Mouse (Mus musculus): Measurements from ENCODE around the gene Klf2.

The Klf2 gene

DNA sequence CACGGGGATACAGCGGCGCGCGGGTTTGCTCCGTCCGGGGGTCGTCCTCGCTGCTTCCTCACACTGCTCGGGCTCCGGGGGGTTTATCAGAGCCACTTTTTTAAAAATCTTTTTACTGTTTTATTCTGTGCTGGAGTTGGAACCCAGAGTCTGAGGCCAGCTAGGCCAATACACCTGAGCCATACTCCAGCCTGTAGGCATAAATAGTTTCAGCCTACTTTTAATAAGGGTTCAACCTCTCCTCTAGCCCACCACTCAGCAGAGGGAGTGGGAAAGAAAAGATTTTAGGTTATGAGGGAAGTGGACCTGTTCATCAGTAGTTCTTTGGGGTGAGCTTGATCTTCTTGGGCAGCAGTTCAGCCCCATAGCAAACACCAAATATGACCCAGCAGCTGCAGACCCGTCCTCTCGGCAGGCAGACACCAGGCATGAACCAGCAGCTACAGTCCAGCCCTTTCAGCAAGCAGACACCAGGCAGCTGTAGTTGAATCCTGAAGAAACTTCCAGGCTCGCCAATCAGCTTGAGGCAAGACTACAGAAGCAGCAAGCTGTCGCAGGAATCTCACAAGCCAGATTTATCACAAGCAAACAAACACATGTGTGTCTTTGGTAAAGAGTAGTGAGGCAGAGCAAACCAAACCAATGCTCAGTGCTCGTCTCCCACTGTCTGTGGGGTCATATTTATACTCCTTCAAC is 13.5 kb upstream of the Klf2 start, which contains the start of gene Gm10282:
Gene Gm10282, minus strand, starts transcription at position 51 of the 696 bp plus-strand sequence.
- DNase-seq (ENCODE audit: low read depth, low spot score) = no peak

DNA sequence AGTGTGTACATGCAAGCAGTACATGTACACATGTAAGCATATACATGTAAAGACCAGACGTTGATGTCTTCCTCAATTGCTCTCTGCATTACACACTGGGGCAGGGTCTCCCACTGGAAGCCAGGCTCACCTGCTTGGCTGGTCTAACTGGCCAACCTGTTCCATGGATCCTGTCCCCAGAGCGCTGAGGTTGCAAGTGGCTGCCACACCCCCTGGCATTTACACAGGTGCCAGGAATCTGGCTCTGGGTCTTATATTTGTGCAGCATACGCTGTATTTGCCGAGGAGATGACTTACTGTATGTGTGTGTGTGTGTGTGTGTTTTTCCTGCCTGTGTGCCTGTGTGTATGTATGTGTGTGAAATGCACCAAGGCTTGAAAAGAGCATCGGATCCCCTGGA is 11.9 kb upstream of the Klf2 start:
- DNase-seq (ENCODE audit: low read depth, low spot score) = no peak

DNA sequence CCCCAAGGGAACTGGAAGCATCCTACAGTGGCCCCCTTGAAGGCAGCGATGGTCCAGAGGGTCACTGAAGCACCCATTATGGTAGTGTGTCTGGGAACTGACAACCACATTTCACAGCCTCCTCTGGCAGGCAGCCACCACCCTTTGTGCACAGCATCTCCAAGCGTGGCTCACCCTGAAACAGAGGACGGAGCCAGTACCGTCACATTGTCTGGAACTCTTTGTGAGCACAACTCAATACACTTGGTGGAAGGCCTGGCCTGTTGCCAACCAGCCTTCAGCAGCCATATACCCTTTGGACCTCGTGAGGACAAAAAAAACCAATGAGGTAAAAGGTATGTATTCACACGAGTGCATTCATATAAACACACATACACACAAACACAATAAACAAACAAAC is 10.6 kb upstream of the Klf2 start:
- no peak for DNase-seq (ENCODE audit: low read depth, low spot score)

DNA sequence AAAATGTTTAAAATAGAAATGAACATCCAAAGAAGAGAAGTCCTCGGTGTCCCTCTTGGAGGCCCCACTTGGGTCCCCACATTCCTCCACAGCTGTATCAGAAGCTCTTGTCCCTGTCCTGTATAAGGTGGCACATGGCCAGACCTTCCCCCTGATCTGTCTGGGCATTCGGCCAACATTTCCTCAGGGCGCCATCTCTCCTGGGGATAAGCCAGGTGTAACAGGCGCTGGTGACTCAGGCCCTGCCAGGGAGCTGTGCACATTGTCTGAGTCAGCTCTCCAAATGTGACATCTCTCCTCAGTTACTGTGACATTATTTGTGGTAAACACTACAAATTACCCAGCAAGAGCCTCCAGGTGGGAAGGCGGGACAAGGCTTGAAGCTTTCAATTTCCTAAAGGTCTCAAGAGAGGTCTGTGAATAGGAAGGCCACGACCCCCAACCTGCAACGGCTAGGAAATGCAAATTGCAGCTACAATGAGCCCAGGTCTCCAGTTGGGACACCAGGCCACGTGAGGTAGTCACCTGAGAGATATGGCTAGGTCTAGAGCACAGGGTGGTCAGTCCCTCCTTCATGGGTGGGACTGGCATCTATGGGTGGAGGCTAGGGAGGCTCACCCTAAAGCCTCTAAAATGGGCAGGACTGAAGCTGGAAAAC is 7.9 kb upstream of the Klf2 start:
- DNase-seq (ENCODE audit: low read depth, low spot score) = peak; percentile 53

DNA sequence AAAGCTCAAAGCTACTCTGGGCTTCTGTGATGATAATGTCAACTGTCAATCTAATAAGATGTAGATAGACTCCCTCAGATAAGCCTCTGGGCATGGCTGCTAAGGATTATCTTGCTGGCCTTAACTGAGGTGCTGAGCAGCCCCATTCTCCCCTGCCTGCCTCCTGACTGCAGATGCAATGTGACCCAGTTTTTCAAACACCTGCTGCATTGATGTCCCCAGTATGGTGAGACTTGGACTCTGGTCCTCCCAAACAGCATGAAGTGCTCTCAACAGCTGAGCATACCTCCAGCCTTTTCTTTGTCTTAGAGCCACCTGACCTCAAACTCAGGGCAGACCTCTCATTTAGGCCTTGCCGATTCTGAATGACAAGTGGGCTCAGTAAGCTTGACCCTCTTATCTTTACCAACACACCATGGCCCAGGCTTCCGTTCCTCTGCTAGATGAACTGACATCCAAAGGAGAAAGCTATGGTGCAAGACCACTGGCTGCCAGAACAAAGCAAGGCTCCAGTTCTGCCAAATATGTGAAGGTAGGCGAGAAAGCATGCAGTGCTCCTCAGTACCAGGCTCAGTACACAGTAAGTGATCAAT is 5.8 kb upstream of the Klf2 start:
- no peak for DNase-seq (ENCODE audit: low read depth, low spot score)

DNA sequence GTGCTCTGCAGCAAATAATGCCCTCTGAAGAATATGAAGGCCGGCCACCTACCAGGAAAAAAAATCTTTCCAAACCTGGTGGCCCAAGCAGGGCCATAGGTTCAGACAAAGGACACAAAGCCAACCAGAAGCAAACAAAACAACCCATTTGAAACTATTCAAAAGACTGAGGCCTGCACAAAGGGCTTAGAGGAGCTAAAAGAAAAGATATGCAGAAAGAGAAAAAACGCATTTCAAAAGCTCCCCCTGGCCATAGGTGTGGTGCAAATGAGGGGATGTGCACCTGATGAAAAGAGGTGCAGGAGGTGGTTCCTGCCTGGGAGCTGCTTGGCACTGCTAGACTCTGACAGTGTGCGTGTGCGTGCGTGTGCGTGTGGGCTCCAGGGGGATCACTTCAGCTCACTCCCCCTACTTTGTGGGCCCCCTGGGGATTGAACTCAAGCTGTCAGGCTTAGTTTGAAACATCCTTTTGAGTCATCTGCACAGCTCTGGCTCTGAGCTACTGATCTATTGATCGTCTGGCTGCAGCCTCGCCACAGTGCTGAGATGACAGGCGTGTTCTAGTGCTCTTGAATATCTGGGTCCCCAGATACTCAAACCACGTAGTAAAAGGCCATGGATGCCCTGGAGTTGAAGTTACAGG is 2.7 kb upstream of the Klf2 start:
- no peak for DNase-seq (ENCODE audit: low read depth, low spot score)

DNA sequence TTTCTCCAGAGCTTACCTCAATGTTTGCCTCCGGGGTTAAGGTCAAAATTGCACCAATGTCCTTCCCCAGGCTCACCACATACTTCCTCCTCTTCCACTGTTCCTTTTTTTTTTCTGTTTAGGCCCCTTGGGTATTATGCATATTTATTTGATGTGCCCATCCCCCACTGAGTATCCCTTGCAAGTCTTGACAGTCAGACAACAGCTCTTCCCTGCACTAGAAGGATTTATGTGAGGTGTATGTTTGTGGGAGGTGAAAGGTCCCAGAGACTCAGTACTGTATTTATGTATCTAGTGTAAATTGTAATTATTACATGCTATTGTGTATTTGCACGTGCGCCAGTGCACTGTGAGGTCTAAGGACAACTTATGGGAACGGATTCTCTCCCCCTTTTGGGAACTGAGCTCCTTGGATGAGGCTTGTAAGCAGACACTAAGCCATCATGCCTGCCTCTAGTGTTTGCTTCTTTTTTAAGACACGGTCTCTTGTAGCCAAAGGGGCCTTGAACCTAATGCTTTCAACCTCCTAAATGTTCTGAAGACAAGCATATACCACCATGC is 1.0 kb upstream of the Klf2 start:
- DNase-seq (ENCODE audit: low read depth, low spot score) = no peak

DNA sequence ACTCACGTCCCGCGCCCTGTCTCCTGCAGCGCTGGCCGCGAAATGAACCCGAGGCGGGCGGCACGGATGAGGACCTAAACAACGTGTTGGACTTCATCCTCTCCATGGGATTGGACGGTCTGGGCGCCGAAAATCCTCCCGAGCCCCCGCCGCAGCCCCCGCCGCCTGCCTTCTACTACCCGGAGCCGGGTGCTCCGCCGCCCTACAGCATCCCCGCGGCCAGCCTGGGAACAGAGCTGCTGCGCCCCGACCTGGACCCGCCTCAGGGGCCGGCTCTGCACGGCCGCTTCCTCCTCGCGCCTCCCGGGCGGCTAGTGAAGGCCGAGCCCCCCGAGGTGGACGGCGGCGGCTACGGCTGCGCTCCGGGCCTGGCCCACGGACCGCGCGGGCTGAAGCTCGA is 564 bp downstream of the Klf2 start:
- DNase-seq (ENCODE audit: low read depth, low spot score) = no peak

DNA sequence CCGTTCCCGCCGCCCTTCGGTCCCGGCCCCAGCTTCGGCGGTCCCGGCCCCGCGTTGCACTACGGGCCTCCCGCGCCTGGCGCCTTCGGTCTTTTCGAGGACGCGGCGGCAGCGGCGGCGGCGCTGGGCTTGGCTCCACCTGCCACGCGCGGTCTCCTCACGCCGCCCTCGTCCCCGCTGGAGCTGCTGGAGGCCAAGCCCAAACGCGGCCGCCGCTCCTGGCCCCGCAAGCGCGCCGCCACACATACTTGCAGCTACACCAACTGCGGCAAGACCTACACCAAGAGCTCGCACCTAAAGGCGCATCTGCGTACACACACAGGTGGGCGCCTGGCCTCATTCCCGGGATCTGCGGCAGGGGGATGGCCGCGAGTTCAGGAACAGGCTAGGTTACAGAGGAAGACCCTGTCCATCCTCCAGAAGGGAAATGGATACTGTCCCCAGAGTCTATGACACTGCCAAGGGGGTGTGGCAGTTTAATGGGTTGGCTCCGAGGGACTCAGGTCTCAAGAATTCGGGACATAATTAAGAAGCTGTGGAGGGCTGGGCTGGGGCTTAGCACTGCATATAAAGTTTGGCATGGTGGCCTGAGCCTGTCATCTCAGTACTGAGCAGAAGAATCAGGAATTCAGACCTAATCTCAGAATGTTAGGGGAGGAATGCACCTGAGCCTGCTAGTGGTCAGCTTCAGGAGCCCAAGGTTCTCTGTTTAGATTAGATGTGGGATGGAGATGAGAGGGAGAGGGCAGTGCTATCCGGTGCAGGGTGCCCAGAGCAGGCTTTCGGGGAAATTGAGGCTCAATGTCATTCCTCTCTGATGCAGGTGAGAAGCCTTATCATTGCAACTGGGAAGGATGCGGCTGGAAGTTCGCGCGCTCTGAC is 1.3 kb downstream of the Klf2 start:
- DNase-seq (ENCODE audit: low read depth, low spot score) = no peak

DNA sequence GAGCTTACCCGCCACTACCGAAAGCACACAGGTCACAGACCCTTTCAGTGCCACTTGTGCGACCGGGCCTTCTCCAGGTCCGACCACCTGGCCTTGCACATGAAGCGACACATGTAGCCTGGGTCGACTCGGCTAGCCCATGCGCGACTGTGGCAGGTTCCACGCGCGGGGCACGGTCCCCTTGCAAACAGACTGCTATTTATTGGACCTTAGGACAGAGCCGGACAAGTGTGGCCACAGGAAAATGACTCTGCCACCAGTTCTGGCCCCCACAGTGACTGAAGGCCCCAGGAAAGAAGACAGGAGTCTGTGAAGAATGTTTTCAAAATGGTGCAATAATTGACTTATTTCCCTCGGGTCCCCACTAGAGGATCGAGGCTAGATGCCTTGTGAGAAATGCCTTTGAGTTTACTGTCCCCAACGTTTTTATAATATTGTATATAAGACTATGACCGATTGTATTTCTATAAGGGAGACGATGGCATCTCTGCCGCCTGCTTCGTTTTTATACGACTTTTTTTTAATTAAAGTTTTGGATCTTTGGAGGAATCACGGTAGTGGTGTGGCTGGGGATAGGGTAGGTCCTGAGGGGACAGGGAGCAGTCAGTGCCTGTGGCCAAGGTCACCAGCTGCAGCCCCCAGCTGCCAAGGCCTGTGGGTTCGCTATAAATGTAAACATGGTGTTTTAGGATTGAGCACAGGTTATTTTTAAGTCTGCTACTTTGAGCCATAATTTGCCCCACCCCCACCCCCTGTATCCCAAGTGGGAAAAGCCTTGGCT is 2.2 kb downstream of the Klf2 start:
- DNase-seq (ENCODE audit: low read depth, low spot score) = no peak

DNA sequence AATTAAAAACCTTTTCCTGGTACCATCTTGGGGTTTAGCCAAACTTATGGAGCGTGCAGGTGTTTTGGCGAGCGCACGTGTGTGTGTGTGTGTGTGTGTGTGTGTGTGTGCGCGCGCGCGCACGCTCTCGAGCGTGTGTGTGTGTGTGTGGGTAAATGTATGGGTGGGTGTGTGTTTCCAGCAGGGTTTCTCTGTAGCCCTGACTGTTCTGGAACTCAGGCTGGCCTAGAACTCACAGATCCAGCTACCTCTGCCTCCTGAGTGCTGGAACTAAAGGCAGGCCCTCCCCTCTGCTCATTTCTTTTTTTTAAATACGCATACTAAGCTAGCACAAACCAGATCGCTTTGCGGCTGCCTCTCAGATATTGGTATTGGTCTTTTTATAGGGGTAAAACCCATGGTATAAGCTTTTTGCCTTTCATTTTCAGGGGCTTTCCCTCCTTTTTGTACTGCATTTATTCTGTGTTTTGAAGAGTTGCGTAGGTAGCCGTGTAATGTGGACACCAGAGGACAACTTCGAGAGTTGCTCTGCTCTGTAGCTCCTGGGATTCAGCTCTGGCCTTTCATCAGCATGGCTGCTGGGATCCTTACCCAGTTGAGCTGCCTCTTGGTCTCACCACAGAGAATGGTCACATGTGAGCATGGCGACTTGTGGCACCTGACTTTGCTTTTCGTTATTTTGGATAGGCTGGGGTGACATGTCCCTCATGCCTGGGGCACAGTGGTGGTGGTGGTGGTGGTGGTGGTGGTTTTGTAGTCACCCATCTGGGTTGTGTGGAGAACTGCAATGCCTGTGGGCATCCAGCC is 3.0 kb downstream of the Klf2 start:
- DNase-seq (ENCODE audit: low read depth, low spot score) = no peak

DNA sequence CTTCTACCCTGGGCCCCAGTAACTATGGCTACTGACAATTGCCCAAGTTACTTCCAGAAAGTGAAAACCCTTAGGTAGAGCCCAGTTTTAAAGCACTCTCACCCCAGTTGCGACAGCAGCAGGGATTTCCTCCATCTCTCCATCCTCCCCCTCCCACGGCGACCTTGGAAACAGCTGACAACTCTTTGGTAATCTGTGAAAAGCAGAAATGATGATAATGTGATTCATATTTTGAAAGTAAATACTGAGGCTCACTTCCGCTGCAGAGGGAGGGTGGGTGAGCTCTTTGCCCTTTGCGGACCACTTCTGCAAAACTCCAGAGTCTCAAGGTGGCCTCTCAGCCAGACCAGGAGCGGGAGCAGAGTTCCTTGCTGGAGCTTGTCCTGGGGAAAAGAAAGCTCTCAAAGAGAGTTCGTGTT is 3.6 kb downstream of the Klf2 start:
- peak; percentile 48 for DNase-seq (ENCODE audit: low read depth, low spot score)

DNA sequence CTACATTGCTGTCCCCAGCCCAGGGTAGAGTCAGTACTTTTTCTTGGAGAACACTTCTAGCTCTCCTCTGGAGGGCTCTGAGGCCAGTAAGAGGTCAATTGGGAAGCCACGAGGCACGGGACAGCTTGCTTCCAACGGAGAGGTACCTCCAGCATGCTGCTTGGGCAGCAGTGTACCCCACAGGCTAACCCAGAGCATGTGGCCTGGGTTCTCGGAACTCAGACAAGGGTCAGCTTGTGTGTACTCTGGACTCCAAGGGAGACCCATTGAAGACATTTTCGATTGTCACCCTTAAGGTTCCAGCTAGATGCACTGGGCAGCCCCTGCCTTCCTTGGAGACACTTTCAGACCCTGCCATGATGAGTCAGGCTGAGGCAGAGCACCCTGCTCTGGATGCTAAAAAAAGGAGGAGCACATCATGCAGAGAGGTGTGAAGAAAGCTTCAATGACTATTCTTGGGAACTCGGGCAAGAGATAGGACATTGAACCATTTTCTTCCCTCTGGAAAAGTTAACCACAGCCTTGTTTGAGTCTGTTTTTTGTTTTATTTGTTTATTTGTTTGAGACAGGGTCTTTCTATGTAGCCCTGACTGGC is 4.4 kb downstream of the Klf2 start:
- no peak for DNase-seq (ENCODE audit: low read depth, low spot score)

DNA sequence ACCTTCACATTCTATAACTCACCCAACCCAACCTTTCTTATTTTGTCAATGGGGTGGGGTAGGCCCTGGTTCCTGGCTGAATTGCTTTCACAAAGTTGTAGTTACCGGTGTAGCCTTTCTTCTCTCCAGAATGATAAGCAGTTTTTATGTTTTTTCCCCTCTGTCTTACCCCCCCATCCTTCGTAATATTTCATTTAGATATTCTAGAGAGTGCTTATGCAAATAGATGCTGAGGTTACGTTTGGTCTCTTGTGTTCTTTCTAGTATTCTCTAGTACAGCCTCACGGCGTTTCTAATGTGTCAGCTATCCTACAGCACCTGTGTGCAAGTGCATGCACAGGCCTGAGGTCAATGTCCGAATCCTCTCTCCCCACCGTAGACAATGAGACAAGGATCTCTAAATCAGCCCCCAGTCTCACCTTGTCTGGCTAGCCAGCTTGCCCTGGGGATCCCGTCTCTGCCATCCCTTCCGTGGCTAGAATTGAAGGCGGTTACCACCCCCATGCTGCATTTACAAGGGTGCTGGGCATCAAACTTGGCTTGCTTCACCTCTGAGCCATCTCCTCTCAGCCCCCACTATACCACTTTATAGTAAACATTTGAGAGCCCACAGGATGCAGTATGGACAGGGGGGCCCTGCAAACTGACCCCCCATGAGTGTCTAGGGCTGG is 5.3 kb downstream of the Klf2 start:
- DNase-seq (ENCODE audit: low read depth, low spot score) = no peak

DNA sequence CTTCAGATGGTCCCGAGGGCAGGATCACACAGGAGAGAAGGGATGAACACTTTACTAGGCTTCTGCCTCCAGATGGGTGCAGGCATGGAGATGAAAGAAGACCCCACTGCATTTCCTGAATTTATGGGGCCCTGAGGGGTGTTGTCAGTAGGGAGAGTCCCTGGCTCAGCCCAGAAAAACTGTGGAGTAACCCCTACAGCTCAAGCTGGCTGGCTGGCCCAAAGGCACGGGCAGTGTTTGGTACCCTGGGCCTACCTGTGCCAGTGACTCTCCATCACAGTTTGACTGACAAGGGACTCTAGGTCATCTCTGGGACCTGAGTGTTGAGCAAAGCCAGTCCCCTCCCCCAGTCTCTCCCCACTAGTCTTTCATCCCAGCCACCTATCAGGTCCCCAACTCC is 5.9 kb downstream of the Klf2 start:
- no peak for DNase-seq (ENCODE audit: low read depth, low spot score)

DNA sequence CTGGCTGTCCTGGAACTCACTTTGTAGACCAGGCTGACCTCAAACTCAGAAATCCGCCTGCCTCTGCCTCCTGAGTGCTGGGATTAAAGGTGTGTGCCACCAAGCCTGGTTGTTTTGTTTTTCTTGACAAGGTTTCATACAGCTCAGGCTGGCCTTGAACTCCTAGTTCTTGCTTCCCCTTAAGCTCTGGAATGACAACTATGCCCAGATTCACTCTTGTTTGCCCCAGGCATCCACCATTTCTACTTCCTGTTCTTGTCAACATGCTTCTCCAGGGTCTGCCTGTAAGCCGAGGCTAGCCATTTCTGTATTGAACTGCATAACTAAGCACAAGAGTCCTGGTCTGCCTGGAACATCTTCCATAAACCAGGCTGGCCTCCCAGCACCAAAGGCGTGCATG is 10.3 kb downstream of the Klf2 start:
- no peak for DNase-seq (ENCODE audit: low read depth, low spot score)

DNA sequence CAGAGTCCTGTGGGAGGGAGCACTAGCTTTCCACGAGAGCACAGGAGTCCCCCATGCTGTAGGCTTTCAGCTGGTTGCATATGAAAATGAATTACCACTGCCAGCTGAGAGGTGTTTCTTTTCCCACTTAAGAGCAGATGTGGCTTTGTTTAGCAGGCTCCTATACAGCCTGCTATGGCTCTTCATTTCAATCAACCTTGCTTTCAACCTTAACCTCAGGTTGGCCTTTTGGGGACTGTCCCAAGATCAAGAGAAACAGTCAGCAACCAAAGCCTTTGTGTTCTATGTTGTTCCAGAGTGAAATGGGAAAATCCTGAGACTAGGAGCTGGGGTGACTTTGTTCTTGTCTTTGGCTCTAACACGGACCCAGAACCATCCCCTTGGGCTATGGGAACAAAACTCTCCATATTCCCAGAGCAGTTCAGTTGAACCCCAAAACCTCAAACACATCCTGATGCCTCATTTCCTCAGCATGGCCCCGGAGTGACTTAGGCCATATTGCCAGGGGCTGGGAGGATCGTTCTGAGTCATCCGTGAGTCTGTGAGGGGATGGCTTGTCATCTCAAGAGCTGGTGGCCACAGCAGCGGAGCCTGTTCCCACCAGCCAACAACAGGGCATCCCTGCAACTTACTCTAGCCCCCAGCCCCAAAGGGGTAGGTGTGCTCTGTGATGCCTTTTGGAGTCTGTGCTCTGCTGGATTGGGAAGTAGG is 12.1 kb downstream of the Klf2 start:
- DNase-seq (ENCODE audit: low read depth, low spot score) = no peak

DNA sequence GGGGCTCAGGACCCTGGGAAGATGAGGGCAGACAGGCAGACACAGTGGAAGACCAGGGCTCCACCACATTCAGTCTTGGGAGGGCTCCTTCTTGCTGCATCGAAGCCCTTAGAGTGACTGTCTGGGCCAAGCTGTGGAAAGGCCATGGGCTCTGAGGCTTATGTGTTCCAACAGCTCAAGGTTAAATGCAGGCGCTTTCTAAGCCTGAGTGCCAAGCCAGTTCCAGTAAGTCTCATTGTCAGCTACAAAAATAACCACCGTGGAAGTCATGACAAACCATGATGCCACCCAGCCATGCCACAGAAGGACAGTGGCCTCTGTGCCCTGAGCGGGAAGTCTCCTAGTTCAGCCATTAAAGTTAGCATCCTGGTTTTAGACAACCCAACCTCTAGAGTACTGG is 12.8 kb downstream of the Klf2 start:
- DNase-seq (ENCODE audit: low read depth, low spot score) = no peak

All from skeletal muscle tissue, adult 2 months (tissue).